Mouse (Mus musculus) layer of hippocampus, adult 11-12 months (tissue): ENCODE measurements at regions not wholly inside any gene's neighbourhood (a gene's known extent, or its start where the extent isn't known, plus 50 kb on each side); places are given as distances from the start of the nearest gene placed in this dataset.
A peak's percentile ranks its signal among the peaks of the same experiment; 100 is the strongest.

Source experiments
- DNase-seq: peaks from one replicate; pipeline ENCODE4 v3.0.0; 2022; ENCODE audit warnings: low spot score

- DNase-seq: peak; percentile 51
Measured at GRCm38 (mm10) chr12:42987018-42987606, 1223.0 kb downstream of the Dnajb9 start.

GRCm38 (mm10) chr12:42986505-42986904 lies 1223.6 kb downstream of the Dnajb9 start:
- no peak for DNase-seq

DNA sequence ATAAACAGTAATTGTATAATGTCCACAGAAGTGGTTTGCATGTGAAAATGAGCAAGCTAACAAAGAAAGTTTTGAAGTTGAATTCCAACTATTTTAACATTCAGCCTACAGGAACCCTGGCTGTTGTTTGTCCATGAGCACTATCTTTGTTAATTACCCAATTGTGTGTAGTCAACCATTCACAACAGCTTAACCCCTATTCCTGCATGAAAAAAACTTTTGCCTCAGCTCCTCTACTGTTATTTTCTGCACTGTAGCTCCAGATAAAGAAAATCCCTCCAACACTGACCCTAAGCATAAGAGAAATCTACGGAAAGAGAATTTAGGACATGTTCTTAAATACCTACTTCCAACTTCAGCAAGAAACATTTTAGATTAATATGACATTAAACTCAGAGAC lies 1224.0 kb downstream of the Dnajb9 start:
- DNase-seq: no peak

GRCm38 (mm10) chr12:42978828-42979227 lies 1231.3 kb downstream of the Dnajb9 start:
- DNase-seq: no peak

- DNase-seq: no peak
Measured at GRCm38 (mm10) chr12:42972766-42973165, 1237.4 kb downstream of the Dnajb9 start.

GRCm38 (mm10) chr12:42961535-42961934 lies 1248.6 kb downstream of the Dnajb9 start:
- DNase-seq: no peak

GRCm38 (mm10) chr12:42947961-42948360 lies 1262.2 kb downstream of the Dnajb9 start:
- DNase-seq: no peak

- no peak for DNase-seq
Measured at GRCm38 (mm10) chr12:42914374-42914773, 1295.8 kb downstream of the Dnajb9 start.
